Mouse (Mus musculus) left cerebral cortex, adult 2 months (tissue): ENCODE measurements at regions not wholly inside any gene's neighbourhood (a gene's known extent, or its start where the extent isn't known, plus 50 kb on each side); places are given as distances from the start of the nearest gene placed in this dataset.

ENCODE experiments used
- DNase-seq, 2 experiments: peaks; one replicate each; pipeline ENCODE4 v3.0.0; 2021 to 2022; ENCODE audit warnings: low spot score in 2 of 2, mixed read lengths in 1 of 2; ENCODE audit errors: extremely low spot score in 1 of 2
- H3K27ac ChIP-seq: fragments of 200-600 bp; 2 replicates; pipeline ENCODE4 v1.8.1; 2022
- H3K4me3 ChIP-seq: fragments of 200-600 bp; 2 replicates; pipeline ENCODE4 v1.8.1; 2022
- CTCF ChIP-seq: fragments of 200-600 bp; IDR thresholded peaks from 2 replicates; pipeline ENCODE4 v1.8.1; 2022; ENCODE audit warnings: antibody characterized with exemption, mild to moderate bottlenecking, moderate library complexity
- intact Hi-C: fragments of 180-260 bp; cut with DNase I; formaldehyde crosslinking; loops from one replicate; pipeline ENCODE4 v1.15.1; 2025

- intact Hi-C loops = no loop called here
- no peak overlapping the region for H3K4me3 ChIP-seq
- TF ChIP-seq CTCF = no peak
- H3K27ac ChIP-seq = 0 out of 2 replicates have a peak overlapping the region, but pooled peaks have one; percentile 24
- no peak for DNase-seq
Observed at GRCm38 (mm10) chr14:97435453-97436233, 733.9 kb downstream of the Dach1 start.

- no peak for DNase-seq
- no peak for TF ChIP-seq CTCF
- intact Hi-C loops = no loop called here
- Histone ChIP-seq H3K27ac (no peak overlapping the region), H3K4me3 (no peak overlapping the region)
Observed at GRCm38 (mm10) chr14:97431221-97431620, 738.3 kb downstream of the Dach1 start.

- no peak overlapping the region for H3K27ac ChIP-seq
- DNase-seq = no peak
- no peak overlapping the region for H3K4me3 ChIP-seq
- intact Hi-C loops = no loop called here
- no peak for TF ChIP-seq CTCF
Observed at GRCm38 (mm10) chr14:97403176-97403795, 766.3 kb downstream of the Dach1 start.

GRCm38 (mm10) chr14:97396385-97396784 lies 773.2 kb downstream of the Dach1 start:
- DNase-seq = no peak
- intact Hi-C loops = no loop called here
- no peak for TF ChIP-seq CTCF
- H3K27ac ChIP-seq = no peak overlapping the region
- no peak overlapping the region for H3K4me3 ChIP-seq

GRCm38 (mm10) chr14:97395750-97396377 lies 773.7 kb downstream of the Dach1 start:
- no peak overlapping the region for H3K27ac ChIP-seq
- no peak for DNase-seq
- TF ChIP-seq CTCF = no peak
- intact Hi-C loops = no loop called here
- no peak overlapping the region for H3K4me3 ChIP-seq

GRCm38 (mm10) chr14:97389005-97389404 lies 780.6 kb downstream of the Dach1 start:
- Histone ChIP-seq H3K27ac (no peak overlapping the region), H3K4me3 (no peak overlapping the region)
- DNase-seq = no peak
- no peak for TF ChIP-seq CTCF
- intact Hi-C loops = no loop called here

GRCm38 (mm10) chr14:97380131-97380530 lies 789.4 kb downstream of the Dach1 start:
- no peak overlapping the region for H3K27ac ChIP-seq
- no peak overlapping the region for H3K4me3 ChIP-seq
- TF ChIP-seq CTCF = no peak
- intact Hi-C loops = no loop called here
- no peak for DNase-seq

GRCm38 (mm10) chr14:97356915-97357314 lies 812.6 kb downstream of the Dach1 start:
- H3K27ac ChIP-seq = no peak overlapping the region
- no peak for TF ChIP-seq CTCF
- H3K4me3 ChIP-seq = no peak overlapping the region
- no peak for DNase-seq
- intact Hi-C loops = no loop called here

- no peak for TF ChIP-seq CTCF
Observed at GRCm38 (mm10) chr14:97347970-97348369, 821.6 kb downstream of the Dach1 start.

GRCm38 (mm10) chr14:97331388-97331787 lies 812.5 kb upstream of the Klhl1 start:
- intact Hi-C loops = loop anchor here (2.0 to 10.0 kb wide), 2 partner anchors 233 to 851 kb away; no protein-coding TSS in a partner anchor
- TF ChIP-seq CTCF = peak; percentile 77
- DNase-seq = no peak
- Histone ChIP-seq H3K27ac (no peak overlapping the region), H3K4me3 (no peak overlapping the region)

More at GRCm38 (mm10) chr14:97347970-97348369, 821.6 kb downstream of the Dach1 start:
- no peak for DNase-seq
- intact Hi-C loops = no loop called here
- Histone ChIP-seq H3K4me3 (no peak overlapping the region), H3K27ac (no peak overlapping the region)

- no peak for DNase-seq
- intact Hi-C loops = loop anchor here (2.0 to 10.0 kb wide), 3 partner anchors 235 to 1557 kb away; no protein-coding TSS in a partner anchor
- no peak for TF ChIP-seq CTCF
- Histone ChIP-seq H3K4me3 (no peak overlapping the region), H3K27ac (no peak overlapping the region)
Observed at GRCm38 (mm10) chr14:97329979-97330378, 811.1 kb upstream of the Klhl1 start.

GRCm38 (mm10) chr14:97293109-97293508 lies 774.2 kb upstream of the Klhl1 start:
- TF ChIP-seq CTCF = no peak
- no peak overlapping the region for H3K27ac ChIP-seq
- intact Hi-C loops = no loop called here
- no peak for DNase-seq
- no peak overlapping the region for H3K4me3 ChIP-seq
